In the genomic region with DNA sequence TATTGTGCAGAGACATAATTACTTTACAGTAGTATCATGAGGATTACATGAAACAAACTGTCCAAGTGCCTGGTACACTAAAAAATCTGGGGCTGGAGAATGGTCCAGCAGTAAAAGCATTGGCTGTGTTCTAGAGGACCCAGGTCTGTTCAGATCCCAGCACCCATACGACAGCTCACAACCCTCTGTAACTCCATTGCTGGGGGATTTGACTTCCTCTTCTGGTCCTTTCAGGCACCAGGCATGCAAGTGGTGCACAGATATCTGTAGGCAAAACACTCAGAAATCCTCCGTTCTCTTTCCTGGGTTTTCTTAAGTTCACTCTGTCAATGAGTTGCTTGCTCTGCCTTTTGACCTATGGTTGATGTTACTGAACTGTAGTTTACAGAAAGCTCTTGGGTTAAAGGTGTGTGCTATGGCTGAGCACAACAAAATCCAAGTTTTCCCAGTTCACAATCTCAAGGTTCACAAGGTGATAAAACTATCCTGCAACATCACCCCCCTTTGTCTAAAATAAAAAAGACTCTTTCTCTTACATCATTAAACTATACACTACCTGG, we compare ENCODE assay signal across 23 mouse cellular contexts. TPM values are rescaled to one million over a fixed set of nuclear protein-coding genes. Genes with fewer than 3 reads are reported as not detected.
A peak's percentile ranks its signal among the peaks of the same experiment; 100 is the strongest.
DNase-seq lines count a peak whose midpoint lies in the region; ATAC-seq and TF ChIP-seq lines count a peak whose summit lies in the region.
"Had no signal": no experiment of that assay in that cellular context is flagged by ENCODE, and none has a peak within 500 bp of the region (broad histone marks: within the 10 kb centered on the region; RNA-seq: fewer than 3 reads in every experiment).

No protein-coding gene starts in this region.

- no peak for TF ChIP-seq POLR2A in kidney, adult 2 months (IDR thresholded peaks at IDR 0.05; ENCODE audit: low read depth, low read length)

- ATAC-seq in granulocyte monocyte progenitor cell, adult 5-6 weeks (replicated peaks; ENCODE audit: poor library complexity, severe bottlenecking): peak; percentile 44; the same call in 1 of the 2 replicates
- ATAC-seq: forebrain, embryonic 15.5 days; Patski had no signal

- no peak for TF ChIP-seq CTCF in kidney, adult 2 months (conservative IDR thresholded peaks at IDR 0.05; ENCODE audit: insufficient read depth, insufficient read length, low read depth, low read length)

- WGBS in kidney, adult 2 months: 67% methylated on average over 2 of the region's 2 CpGs

- peaks cover 4% of the 10 kb centered on the region; the same call in 1 of the 2 replicates for H3K4me1 ChIP-seq in kidney, adult 2 months (ENCODE audit: control insufficient read depth, insufficient read depth, low read length)
- H3K4me1 ChIP-seq: embryonic facial prominence, embryonic 10.5 days; embryonic facial prominence, embryonic 13.5 days; forebrain, embryonic 12.5 days; forebrain, embryonic 15.5 days; hindbrain, embryonic 12.5 days; hindbrain, embryonic 15.5 days had no signal

- H3K36me3 ChIP-seq in kidney, adult 2 months (ENCODE audit: control insufficient read depth, insufficient read depth, low read length): no peaks in the 10 kb centered on the region
- H3K36me3 ChIP-seq: embryonic facial prominence, embryonic 10.5 days; embryonic facial prominence, embryonic 13.5 days; forebrain, embryonic 12.5 days; forebrain, embryonic 15.5 days; hindbrain, embryonic 12.5 days; hindbrain, embryonic 15.5 days had no signal

- peak overlapping the region; percentile 41 for H3K27ac ChIP-seq in kidney, adult 2 months (ENCODE audit: insufficient read depth, low read depth, low read length)
- H3K27ac ChIP-seq: embryonic facial prominence, embryonic 10.5 days; embryonic facial prominence, embryonic 13.5 days; forebrain, embryonic 12.5 days; forebrain, embryonic 15.5 days; heart, adult 2 months; hindbrain, embryonic 12.5 days; hindbrain, embryonic 15.5 days had no signal

- no peaks in the 10 kb centered on the region for H3K27me3 ChIP-seq in kidney, adult 2 months (replicated peaks; ENCODE audit: control insufficient read depth, insufficient read depth, low read length)
- H3K27me3 ChIP-seq: embryonic facial prominence, embryonic 13.5 days; forebrain, embryonic 12.5 days; forebrain, embryonic 15.5 days; hindbrain, embryonic 12.5 days; hindbrain, embryonic 15.5 days; Patski had no signal

- DNase-seq in kidney, adult 2 months: peak; percentile 67
- DNase-seq in kidney, postnatal 25 days: no peak
- peak; percentile 32 to 52 for DNase-seq in kidney, postnatal 36 days
- no peak for DNase-seq in kidney, postnatal 10 days
- DNase-seq in spleen, adult 12 weeks (ENCODE audit: low spot score): no peak
- DNase-seq in thymus, postnatal 10 days (ENCODE audit: low spot score in 2 of 2): no peak
- DNase-seq: adrenal gland, postnatal 10 days; adrenal gland, postnatal 36 days; cerebellum, adult 18-20 months; cerebellum, adult 9-11 months; cerebellum, postnatal 25 days; embryo, embryonic 11 days; gastrocnemius, postnatal 25 days; heart, adult 2 months had no signal

- no peak overlapping the region for H3K4me3 ChIP-seq in kidney, adult 2 months (ENCODE audit: insufficient read depth, low read depth, low read length)
- H3K4me3 ChIP-seq: embryonic facial prominence, embryonic 10.5 days; embryonic facial prominence, embryonic 13.5 days; erythroblast, embryonic 14.5 days; forebrain, embryonic 12.5 days; forebrain, embryonic 15.5 days; heart, adult 2 months; hindbrain, embryonic 12.5 days; hindbrain, embryonic 15.5 days had no signal

RNA-seq across cellular contexts. Expression of gene Parp9, which starts 16.5 kb away (rescaled TPM):
- polyA plus RNA-seq in kidney, adult 2 months (2012; rRNA removed): 6.0 and 8.0 TPM in 2 replicates
- total RNA-seq in granulocyte monocyte progenitor cell, adult 5-6 weeks (2014; fragmentation: Nextera tagmentation): 14.7 and 15.7 TPM in 2 replicates
- 20.4 and 24.1 TPM in 2 replicates for total RNA-seq in granulocyte monocyte progenitor cell, adult 5-6 weeks (2017)

RNA-seq across cellular contexts. Expression of gene Dtx3l, which starts 17.2 kb away (rescaled TPM):
- polyA plus RNA-seq in kidney, adult 2 months (2012; rRNA removed): 4.2 and 5.4 TPM in 2 replicates
- total RNA-seq in granulocyte monocyte progenitor cell, adult 5-6 weeks (2014; fragmentation: Nextera tagmentation): 21.9 and 28.5 TPM in 2 replicates
- 29.4 and 36.2 TPM in 2 replicates for total RNA-seq in granulocyte monocyte progenitor cell, adult 5-6 weeks (2017)

RNA-seq across cellular contexts. Expression of gene Parp14, which starts 50.4 kb away (rescaled TPM):
- polyA plus RNA-seq in kidney, adult 2 months (2012; rRNA removed): 3.8 and 5.3 TPM in 2 replicates
- 10.7 and 16.7 TPM in 2 replicates for total RNA-seq in granulocyte monocyte progenitor cell, adult 5-6 weeks (2014; fragmentation: Nextera tagmentation)
- total RNA-seq in granulocyte monocyte progenitor cell, adult 5-6 weeks (2017): 11.6 and 11.7 TPM in 2 replicates

RNA-seq across cellular contexts. Expression of gene Kpna1, which starts 56.8 kb away (rescaled TPM):
- polyA plus RNA-seq in kidney, adult 2 months (2012; rRNA removed): 6.2 and 7.3 TPM in 2 replicates
- total RNA-seq in granulocyte monocyte progenitor cell, adult 5-6 weeks (2014; fragmentation: Nextera tagmentation): 40.6 and 41.1 TPM in 2 replicates
- total RNA-seq in granulocyte monocyte progenitor cell, adult 5-6 weeks (2017): 35.1 and 42.2 TPM in 2 replicates

Comparison
In these comparisons a context has a peak if more than half of its experiments do, and no peak if none do; other contexts are left out.
1. DNase-seq: peak in kidney, adult 2 months (single experiment) and kidney, postnatal 36 days (2 of 2); none in kidney, postnatal 25 days (0 of 2), kidney, postnatal 10 days (single experiment), spleen, adult 12 weeks (single experiment) and thymus, postnatal 10 days (0 of 2).